Mouse (Mus musculus): ENCODE data around the gene Atf6. TPM values are rescaled to one million over a fixed set of nuclear protein-coding genes. Genes with fewer than 3 reads are reported as not detected.

The Atf6 gene
- polyA plus RNA-seq, 1 experiment from 2014 or later = 8.8 TPM

DNA sequence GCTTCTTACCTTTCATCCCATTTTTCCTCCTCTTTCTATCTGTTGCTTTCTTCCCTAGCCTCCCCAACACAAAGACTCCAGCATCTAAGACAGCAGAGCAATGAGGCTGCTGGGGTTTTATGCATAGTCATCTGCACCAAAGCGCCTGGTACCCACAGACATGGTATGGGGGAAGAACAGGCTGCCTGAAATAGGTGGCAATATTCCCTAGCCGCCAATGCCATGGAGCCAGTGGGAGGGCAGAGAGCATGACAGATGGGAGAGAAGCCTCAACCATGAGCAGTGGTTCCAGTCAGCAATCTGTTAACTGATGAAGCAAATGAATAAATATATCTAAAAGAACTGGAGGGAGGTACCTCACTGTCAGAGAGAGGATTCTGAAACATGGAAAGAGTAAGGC, 10.2 kb downstream of the Atf6 start:
- H3K4me2 ChIP-seq (replicated peaks) = no peak overlapping the region
- no peaks in the 10 kb centered on the region for H3K9me3 ChIP-seq
- H3K9ac ChIP-seq = no peak overlapping the region
- 82% methylated on average over 2 of the region's 2 CpGs for WGBS
- H3K27me3 ChIP-seq (replicated peaks) = no peaks in the 10 kb centered on the region
- H3K4me1 ChIP-seq (replicated peaks) = no peaks in the 10 kb centered on the region
- no peaks in the 10 kb centered on the region for H3K36me3 ChIP-seq
- no peak overlapping the region for H3K4me3 ChIP-seq (replicated peaks)
- H3K27ac ChIP-seq = no peak overlapping the region
- no peak for ATAC-seq

DNA sequence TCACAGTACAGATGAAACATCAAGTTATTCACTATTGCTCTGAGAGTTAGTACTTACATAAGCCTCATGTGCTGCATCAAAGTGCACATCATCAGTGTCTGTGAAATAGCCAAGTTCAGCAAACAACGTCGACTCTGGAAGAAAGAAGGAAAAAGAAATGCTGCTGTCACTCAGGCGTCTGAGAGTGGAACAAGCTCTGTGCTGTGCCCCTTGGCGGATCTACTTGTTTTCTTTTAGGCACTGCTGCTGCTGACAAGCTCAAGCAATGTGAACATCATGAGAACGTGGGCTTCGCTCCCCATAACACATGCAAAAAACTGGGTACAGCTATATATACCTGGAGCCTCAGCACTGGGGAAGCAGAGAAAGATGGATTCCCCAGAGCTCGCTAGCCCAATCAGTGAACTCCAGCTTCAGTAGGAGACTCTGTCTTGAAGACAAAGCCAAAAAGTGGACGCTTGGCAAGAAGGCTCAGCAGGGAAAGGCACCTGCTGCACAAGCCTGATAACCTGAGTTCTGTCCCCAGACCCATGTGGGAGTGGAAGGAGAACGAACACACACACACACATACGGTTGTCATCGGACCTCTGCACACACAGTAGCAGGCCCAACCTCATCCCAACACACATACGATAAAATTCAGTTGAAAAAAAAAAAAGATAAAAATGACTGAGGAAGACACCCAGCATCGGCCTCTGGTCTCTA, 12.4 kb downstream of the Atf6 start:
- Histone ChIP-seq H3K36me3 (0 out of 2 replicates have a peak, but pooled peaks cover 4% of the 10 kb centered on the region), H3K9me3 (no peaks in the 10 kb centered on the region), H3K4me1 (replicated peaks) (no peaks in the 10 kb centered on the region), H3K4me3 (replicated peaks) (no peak overlapping the region), H3K27me3 (replicated peaks) (no peaks in the 10 kb centered on the region), H3K4me2 (replicated peaks) (no peak overlapping the region), H3K27ac (no peak overlapping the region), H3K9ac (no peak overlapping the region)
- WGBS = 88% methylated on average over 13 of the region's 13 CpGs
- ATAC-seq = no peak

DNA sequence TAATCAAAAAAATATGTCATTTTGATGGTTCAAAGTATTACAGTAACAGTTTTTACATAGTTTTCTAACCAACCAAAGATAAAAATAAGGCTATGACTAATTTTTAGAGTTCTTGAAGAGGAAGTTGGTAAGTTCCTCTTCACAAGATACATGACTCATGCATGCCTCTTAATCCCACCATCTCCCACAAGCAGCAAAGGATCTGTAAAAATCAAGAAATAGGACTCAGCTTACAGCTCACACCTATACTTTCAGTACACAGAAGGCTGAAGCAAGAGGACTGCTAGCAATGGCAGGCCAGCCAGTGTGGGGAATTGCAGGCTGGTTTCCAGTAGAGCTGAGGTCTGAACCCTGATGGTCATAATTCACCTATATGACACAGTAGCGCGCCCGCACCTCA, 14.0 kb downstream of the Atf6 start:
- H3K9me3 ChIP-seq = no peaks in the 10 kb centered on the region
- ATAC-seq = no peak
- no peaks in the 10 kb centered on the region for H3K27me3 ChIP-seq (replicated peaks)
- H3K4me2 ChIP-seq (replicated peaks) = no peak overlapping the region
- H3K4me3 ChIP-seq (replicated peaks) = no peak overlapping the region
- no peak overlapping the region for H3K9ac ChIP-seq
- H3K27ac ChIP-seq = no peak overlapping the region
- WGBS = 89% methylated on average over 3 of the region's 3 CpGs
- 0 out of 2 replicates have a peak, but pooled peaks cover 4% of the 10 kb centered on the region for H3K36me3 ChIP-seq
- H3K4me1 ChIP-seq (replicated peaks) = no peaks in the 10 kb centered on the region

DNA sequence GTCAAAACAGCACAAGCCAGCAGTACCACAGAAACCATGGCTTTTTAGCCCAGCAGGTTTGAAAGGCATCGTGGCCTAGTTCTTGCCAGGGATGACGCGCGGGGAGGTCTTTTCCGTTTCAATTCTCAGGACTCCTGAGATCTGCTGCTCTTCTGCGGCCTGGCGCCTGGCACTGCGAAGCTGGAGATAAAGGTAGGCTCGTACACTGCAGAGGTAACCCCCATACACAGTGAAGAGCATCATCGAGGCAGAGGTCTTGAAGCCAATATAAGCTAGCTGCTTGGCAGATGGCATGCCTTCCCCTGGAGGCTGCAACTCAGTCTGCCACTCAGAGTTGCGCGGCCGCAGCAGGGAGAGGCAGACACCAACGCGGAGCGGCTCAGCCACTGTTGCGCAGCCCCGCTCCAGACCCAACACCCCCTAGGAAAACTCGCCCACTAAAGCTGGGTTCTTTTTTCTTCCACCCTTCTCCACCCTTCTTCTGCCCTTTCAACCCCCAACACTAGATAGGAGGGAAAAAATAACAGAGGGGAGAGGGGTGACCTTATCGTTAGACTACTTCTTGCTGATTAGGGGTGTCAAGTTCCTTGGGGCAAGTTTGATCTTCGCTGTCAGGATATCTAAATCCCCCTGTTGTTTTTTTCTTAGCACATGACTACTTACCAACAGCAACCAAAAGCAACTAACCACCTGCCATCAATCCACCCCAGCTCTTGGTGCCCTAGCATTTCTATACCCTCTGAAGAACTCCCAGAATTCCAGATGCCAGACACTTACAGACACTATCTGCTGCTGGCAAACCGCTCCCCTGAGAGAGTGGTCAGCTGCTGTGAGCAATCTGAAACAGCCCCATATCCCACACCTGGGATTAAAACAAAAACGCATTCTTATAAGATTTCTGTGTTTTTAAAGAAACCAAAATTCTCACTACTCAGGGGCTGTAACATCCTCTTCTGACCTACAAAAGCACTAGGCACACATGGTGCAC, 16.6 kb downstream of the Atf6 start:
- H3K4me3 ChIP-seq (replicated peaks) = no peak overlapping the region
- H3K27me3 ChIP-seq (replicated peaks) = no peaks in the 10 kb centered on the region
- no peaks in the 10 kb centered on the region for H3K4me1 ChIP-seq (replicated peaks)
- 0 out of 2 replicates have a peak, but pooled peaks cover 4% of the 10 kb centered on the region for H3K36me3 ChIP-seq
- ATAC-seq = no peak
- no peak overlapping the region for H3K27ac ChIP-seq
- 87% methylated on average over 23 of the region's 23 CpGs for WGBS
- no peak overlapping the region for H3K4me2 ChIP-seq (replicated peaks)
- no peaks in the 10 kb centered on the region for H3K9me3 ChIP-seq
- H3K9ac ChIP-seq = no peak overlapping the region

DNA sequence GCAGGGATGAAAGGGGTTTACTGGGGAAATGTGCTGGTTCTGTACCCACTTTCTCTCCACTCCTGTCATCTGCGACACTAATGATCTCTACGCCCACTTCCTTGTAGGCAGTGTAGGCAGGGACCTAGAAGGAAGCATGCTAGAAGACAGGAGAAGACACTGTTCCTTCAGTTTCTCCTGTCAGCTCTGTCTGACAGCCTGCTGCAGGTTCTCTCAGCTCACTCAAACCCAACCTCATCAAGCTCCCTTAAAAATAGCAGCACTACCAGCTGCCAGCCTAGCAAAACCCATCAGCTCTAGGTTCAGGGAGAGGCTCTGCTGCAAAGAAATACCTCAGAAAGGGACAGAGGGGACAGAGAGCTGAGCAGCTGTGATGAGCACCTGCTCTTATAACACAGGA, 17.6 kb downstream of the Atf6 start:
- WGBS = 87% methylated on average over 2 of the region's 2 CpGs
- no peaks in the 10 kb centered on the region for H3K4me1 ChIP-seq (replicated peaks)

DNA sequence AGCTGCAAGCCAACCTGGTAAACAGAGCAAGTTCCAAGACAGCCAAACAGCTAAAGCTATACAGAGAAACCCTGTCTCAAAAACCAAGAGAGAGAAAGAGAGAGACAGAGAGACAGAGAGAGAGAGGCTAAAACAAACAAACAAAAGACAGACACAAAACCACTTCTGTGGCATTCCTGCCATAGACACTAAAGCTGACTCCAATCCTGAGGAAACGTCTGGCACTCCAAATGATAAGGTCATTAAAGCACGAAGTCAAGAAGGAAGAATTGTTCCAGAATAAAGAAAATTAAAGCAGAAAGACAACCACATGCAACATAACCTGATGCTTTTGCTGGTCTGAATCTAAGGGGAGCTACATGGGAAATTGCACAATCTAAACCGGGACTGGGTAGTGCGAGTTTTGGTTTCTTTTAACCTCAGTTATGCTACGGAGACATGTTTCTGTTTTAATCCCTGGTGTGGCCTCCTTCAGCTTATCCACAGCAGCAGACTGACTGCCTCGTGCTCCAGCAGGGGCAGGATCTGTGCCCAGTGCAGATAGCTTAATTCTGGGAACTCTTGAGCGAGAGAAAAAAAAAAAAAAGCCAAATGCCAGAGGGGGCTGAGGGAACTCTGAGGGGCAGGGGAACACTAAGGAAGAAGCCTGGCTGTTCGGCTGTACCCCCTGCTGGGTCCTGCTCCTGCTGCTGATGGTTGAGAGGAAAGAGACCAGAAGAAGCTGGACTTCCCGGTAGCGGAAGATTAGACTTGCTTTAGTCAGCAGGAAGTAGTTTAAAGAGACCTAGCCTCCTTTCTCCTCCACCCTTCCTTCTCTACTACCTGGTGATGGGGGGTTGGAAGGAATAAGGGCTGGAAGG, 21.9 kb downstream of the Atf6 start:
- Histone ChIP-seq H3K9me3 (no peaks in the 10 kb centered on the region), H3K4me2 (replicated peaks) (no peak overlapping the region), H3K27me3 (replicated peaks) (no peaks in the 10 kb centered on the region), H3K36me3 (0 out of 2 replicates have a peak, but pooled peaks cover 2% of the 10 kb centered on the region), H3K4me1 (replicated peaks) (no peaks in the 10 kb centered on the region), H3K9ac (no peak overlapping the region), H3K27ac (no peak overlapping the region), H3K4me3 (replicated peaks) (no peak overlapping the region)
- no peak for ATAC-seq
- WGBS = 56% methylated on average over 10 of the region's 10 CpGs

More for the DNA sequence above, 17.6 kb downstream of the Atf6 start:
- Histone ChIP-seq H3K36me3 (0 out of 2 replicates have a peak, but pooled peaks cover 4% of the 10 kb centered on the region), H3K27ac (no peak overlapping the region), H3K4me3 (replicated peaks) (no peak overlapping the region), H3K9ac (no peak overlapping the region), H3K27me3 (replicated peaks) (no peaks in the 10 kb centered on the region), H3K9me3 (no peaks in the 10 kb centered on the region), H3K4me2 (replicated peaks) (no peak overlapping the region)
- ATAC-seq = no peak

DNA sequence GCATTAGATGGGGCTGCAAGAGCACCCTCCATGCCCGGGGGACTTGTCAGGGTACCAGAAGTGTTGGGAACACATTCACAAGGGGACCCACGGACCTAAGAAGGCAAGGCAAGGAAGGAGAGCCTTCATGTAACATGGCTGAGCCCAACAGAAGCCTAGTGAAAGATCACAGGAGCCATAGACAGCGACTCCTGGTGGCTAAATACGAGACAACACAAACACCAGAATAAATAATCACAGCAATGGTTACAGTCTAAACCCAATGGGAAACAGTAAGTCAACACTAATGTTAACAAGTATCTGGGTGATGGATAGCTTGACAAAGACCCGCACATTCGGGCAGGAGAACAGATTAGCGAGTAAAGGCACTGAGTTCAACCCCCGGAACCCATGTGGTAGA, 23.2 kb downstream of the Atf6 start:
- H3K4me2 ChIP-seq (replicated peaks) = no peak overlapping the region
- H3K9ac ChIP-seq = no peak overlapping the region
- H3K36me3 ChIP-seq = no peaks in the 10 kb centered on the region
- no peaks in the 10 kb centered on the region for H3K4me1 ChIP-seq (replicated peaks)
- no peak overlapping the region for H3K27ac ChIP-seq
- H3K4me3 ChIP-seq (replicated peaks) = no peak overlapping the region
- no peaks in the 10 kb centered on the region for H3K27me3 ChIP-seq (replicated peaks)
- WGBS = 65% methylated on average over 8 of the region's 8 CpGs
- no peaks in the 10 kb centered on the region for H3K9me3 ChIP-seq
- no peak for ATAC-seq

DNA sequence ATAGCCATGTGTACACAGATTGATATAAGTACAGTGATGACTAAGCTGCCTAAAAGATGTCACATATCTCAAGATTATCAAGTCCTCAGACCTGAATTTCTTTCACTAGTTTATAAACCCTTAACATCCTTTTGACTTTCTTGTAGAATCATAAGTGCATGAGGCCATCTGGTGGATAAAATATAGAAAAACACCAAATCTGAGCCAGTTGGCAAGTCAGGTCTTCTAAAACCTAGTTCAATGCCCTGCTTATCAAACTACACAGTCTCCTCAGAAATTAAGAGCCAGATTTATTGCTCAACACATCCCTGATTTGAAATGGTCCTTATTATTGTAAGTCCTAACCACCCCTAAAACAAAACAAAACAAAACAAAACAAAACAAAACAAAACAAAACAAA, 27.9 kb downstream of the Atf6 start:
- no peak overlapping the region for H3K27ac ChIP-seq
- H3K27me3 ChIP-seq (replicated peaks) = no peaks in the 10 kb centered on the region
- no peaks in the 10 kb centered on the region for H3K9me3 ChIP-seq
- no peak for ATAC-seq
- H3K4me3 ChIP-seq (replicated peaks) = no peak overlapping the region
- no peaks in the 10 kb centered on the region for H3K36me3 ChIP-seq
- no peak overlapping the region for H3K4me2 ChIP-seq (replicated peaks)
- H3K4me1 ChIP-seq (replicated peaks) = no peaks in the 10 kb centered on the region
- no peak overlapping the region for H3K9ac ChIP-seq

DNA sequence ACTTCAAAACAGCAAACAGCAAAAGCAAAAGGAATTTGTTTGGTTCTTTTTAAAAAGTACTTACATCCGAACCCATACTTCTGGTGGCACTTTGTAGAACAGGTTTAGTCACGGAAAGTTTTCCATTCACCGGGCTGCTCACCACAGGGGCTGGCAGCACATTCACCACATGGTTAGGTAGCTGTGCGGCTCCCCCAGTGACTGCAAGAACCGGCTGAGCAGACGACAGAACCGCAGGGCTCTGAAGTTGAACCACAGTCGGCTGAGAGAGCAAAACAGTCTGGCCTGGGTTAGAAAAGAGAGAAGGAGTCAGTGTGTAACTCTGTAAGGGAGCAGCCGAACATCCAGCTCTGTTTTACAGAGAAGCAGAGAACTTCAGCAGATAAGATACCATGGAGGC, 32.8 kb downstream of the Atf6 start:
- H3K4me3 ChIP-seq (replicated peaks) = no peak overlapping the region
- no peaks in the 10 kb centered on the region for H3K36me3 ChIP-seq
- H3K27me3 ChIP-seq (replicated peaks) = no peaks in the 10 kb centered on the region
- no peaks in the 10 kb centered on the region for H3K9me3 ChIP-seq
- H3K4me2 ChIP-seq (replicated peaks) = no peak overlapping the region
- H3K9ac ChIP-seq = no peak overlapping the region
- ATAC-seq = no peak
- H3K4me1 ChIP-seq (replicated peaks) = no peaks in the 10 kb centered on the region
- no peak overlapping the region for H3K27ac ChIP-seq
- 89% methylated on average over 9 of the region's 9 CpGs for WGBS

DNA sequence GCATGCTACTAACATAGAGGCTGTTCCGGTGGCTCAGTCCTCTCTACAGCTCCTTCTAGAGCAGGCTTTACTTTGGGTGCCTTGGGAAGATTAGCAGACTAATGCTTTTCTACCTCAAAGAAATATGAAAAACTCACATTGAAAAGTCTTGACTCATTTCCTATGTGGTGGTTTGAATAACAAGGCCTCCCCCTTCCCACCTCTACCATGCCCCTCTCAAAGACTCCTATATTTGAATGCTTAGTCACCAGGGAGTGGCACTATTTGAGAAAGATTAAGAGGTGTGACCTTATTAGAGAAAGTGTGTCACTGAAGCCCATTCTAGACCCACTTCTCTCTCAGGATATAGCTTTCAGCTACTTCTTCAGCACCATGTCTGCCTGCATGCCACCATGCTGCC, 37.8 kb downstream of the Atf6 start:
- Histone ChIP-seq H3K9ac (no peak overlapping the region), H3K4me2 (replicated peaks) (no peak overlapping the region), H3K36me3 (no peaks in the 10 kb centered on the region), H3K27ac (no peak overlapping the region), H3K4me1 (replicated peaks) (no peaks in the 10 kb centered on the region), H3K27me3 (replicated peaks) (no peaks in the 10 kb centered on the region), H3K9me3 (no peaks in the 10 kb centered on the region), H3K4me3 (replicated peaks) (no peak overlapping the region)
- no peak for ATAC-seq
- WGBS = 100% methylated on average over 1 of the region's 1 CpGs

DNA sequence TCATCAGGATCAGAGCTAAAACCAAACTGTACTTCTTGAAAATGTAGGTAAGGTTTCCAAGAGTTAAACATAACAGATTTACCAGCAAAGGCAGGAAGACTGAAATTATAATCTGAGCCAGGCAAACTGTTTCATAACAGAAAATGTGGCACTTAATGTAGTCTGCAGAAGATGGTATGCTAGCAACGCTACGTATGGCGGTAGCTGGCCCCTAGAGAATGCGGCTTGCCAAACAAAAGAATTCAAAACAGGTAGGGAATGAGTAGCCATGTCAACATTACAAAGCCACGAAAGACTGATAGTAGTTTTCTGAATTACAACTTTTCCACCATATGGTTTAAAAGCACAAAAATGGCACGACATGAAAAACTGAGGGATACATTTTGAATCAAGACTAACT, 38.2 kb downstream of the Atf6 start:
- no peak for ATAC-seq
- WGBS = 91% methylated on average over 6 of the region's 6 CpGs
- no peak overlapping the region for H3K4me3 ChIP-seq (replicated peaks)

More for the DNA sequence above, 38.2 kb downstream of the Atf6 start:
- H3K27me3 ChIP-seq (replicated peaks) = no peaks in the 10 kb centered on the region
- no peak overlapping the region for H3K9ac ChIP-seq
- no peaks in the 10 kb centered on the region for H3K36me3 ChIP-seq
- no peaks in the 10 kb centered on the region for H3K4me1 ChIP-seq (replicated peaks)
- H3K27ac ChIP-seq = no peak overlapping the region
- H3K9me3 ChIP-seq = no peaks in the 10 kb centered on the region
- H3K4me2 ChIP-seq (replicated peaks) = no peak overlapping the region

All from intestine, embryonic 15.5 days (tissue).